Mouse (Mus musculus) embryonic fibroblast, embryonic 13.5 days (primary cell): ENCODE measurements at regions not wholly inside any gene's neighbourhood (a gene's known extent, or its start where the extent isn't known, plus 50 kb on each side); places are given as distances from the start of the nearest gene placed in this dataset.

Experiments
- CTCF ChIP-seq: IDR thresholded peaks from 2 replicates; pipeline ENCODE4 v1.5.1; 2011; ENCODE audit warnings: mild to moderate bottlenecking, control low read depth, low read length, moderate library complexity, borderline replicate concordance; ENCODE audit not compliant: insufficient read depth
- POLR2A ChIP-seq: IDR thresholded peaks from 2 replicates; pipeline ENCODE4 v1.6.1; 2011; ENCODE audit warnings: low read depth, mild to moderate bottlenecking, control low read depth, low read length, moderate library complexity

- TF ChIP-seq CTCF = no peak
- TF ChIP-seq POLR2A = no peak
Measured at GRCm38 (mm10) chr4:31420167-31420566, 543.7 kb upstream of the Map3k7 start.
